Mouse (Mus musculus) heart, postnatal 0 days (tissue): ENCODE data around the gene Scpep1. TPM values are rescaled to one million over a fixed set of nuclear protein-coding genes. Genes with fewer than 3 reads are reported as not detected.

Experiments used
- ATAC-seq: fragments of 200-750 bp; cut with Nextera tagmentation; 2 replicates; pipeline ENCODE4 v1.8.0; 2017; ENCODE audit warnings: low read depth, moderate number of reproducible peaks, moderate library complexity; ENCODE audit not compliant: insufficient read depth
- DNase-seq: peaks from one replicate; pipeline ENCODE4 v3.0.0-alpha.2; 2016; ENCODE audit warnings: low spot score
- H3K27ac ChIP-seq: fragments of 300-500 bp; sonication (generic); 2 replicates; pipeline ENCODE4 v1.5.1; 2014; ENCODE audit warnings: low read depth, mild to moderate bottlenecking
- H3K27me3 ChIP-seq: fragments of 300-500 bp; sonication (generic); 2 replicates; pipeline ENCODE4 v1.6.1; 2014; ENCODE audit warnings: low read length, mixed read lengths; ENCODE audit not compliant: control insufficient read depth, insufficient read depth
- H3K36me3 ChIP-seq: fragments of 300-500 bp; sonication (generic); replicated peaks from 2 replicates; pipeline ENCODE4 v1.6.1; 2014; ENCODE audit warnings: low read length, mixed read lengths; ENCODE audit not compliant: control insufficient read depth, insufficient read depth
- H3K4me1 ChIP-seq: fragments of 300-500 bp; sonication (generic); 2 replicates; pipeline ENCODE4 v1.6.1; 2014; ENCODE audit warnings: antibody characterized with exemption; ENCODE audit not compliant: control insufficient read depth, insufficient read depth
- H3K4me2 ChIP-seq: fragments of 300-500 bp; sonication (generic); 2 replicates; pipeline ENCODE4 v1.6.1; 2014; ENCODE audit warnings: low read depth, mild to moderate bottlenecking, low read length, moderate library complexity
- H3K4me3 ChIP-seq: fragments of 300-500 bp; sonication (generic); 2 replicates; pipeline ENCODE4 v1.5.1; 2014; ENCODE audit warnings: low read depth, low read length
- H3K9ac ChIP-seq: fragments of 300-500 bp; sonication (generic); replicated peaks from 2 replicates; pipeline ENCODE4 v1.6.1; 2014; ENCODE audit warnings: low read depth, low read length, mixed read lengths
- H3K9me3 ChIP-seq: fragments of 300-500 bp; sonication (generic); replicated peaks from 2 replicates; pipeline ENCODE4 v1.6.1; 2016; ENCODE audit warnings: low read length; ENCODE audit not compliant: control insufficient read depth
- CTCF ChIP-seq: IDR thresholded peaks from 2 replicates; pipeline ENCODE4 v1.5.1; 2016; ENCODE audit warnings: antibody characterized with exemption, control low read depth, low read depth
- EP300 ChIP-seq: IDR thresholded peaks from 2 replicates; pipeline ENCODE4 v1.6.1; 2016; ENCODE audit warnings: antibody characterized with exemption, low read depth
- WGBS: fragments of 180-500 bp; shearing (Covaris S2); extraction: QIAGEN DNeasy Blood & Tissue Kit; methylation state at CpG from one replicate; pipeline ENCODE4 v1.1.7; 2014; 5-methylcytosine and 5-hydroxymethylcytosine counted together
- polyA plus RNA-seq: library from polyadenylated mRNA; unstranded; fragments of >200 nt; fragmentation: Nextera tagmentation; extraction: Ambion mirVana; gene quantifications from 2 replicates; pipeline ENCODE4 v1.2.1, GENCODE M21; 2015
- total RNA-seq: library from RNA; depleted of rRNA; stranded (reverse); fragments of >200 nt; gene quantifications from 2 replicates; pipeline ENCODE4 v1.2.3, GENCODE M21; 2014; ENCODE audit warnings: low replicate concordance

Scpep1 gene
- total and polyA plus RNA-seq, 2 experiments from 2014 or later: 36.9 to 44.6 TPM

GRCm38 (mm10) chr11:88953582-88953981 lies 1.7 kb downstream of the Scpep1 start:
- no peak overlapping the region for H3K9ac ChIP-seq
- no peak for TF ChIP-seq EP300
- TF ChIP-seq CTCF: no peak
- 0 out of 2 replicates have a peak, but pooled peaks cover 7% of the 10 kb centered on the region for H3K36me3 ChIP-seq
- no peak for DNase-seq
- 0 out of 2 replicates have a peak, but pooled peaks cover 11% of the 10 kb centered on the region for H3K4me1 ChIP-seq
- no peak overlapping the region for H3K27ac ChIP-seq
- no peak overlapping the region for H3K4me2 ChIP-seq
- no peaks in the 10 kb centered on the region for H3K9me3 ChIP-seq
- no peak overlapping the region for H3K4me3 ChIP-seq
- whole genome bisulfite sequencing: 86% methylated on average over 3 of the region's 3 CpGs
- H3K27me3 ChIP-seq: no peaks in the 10 kb centered on the region
- ATAC-seq: no peak

GRCm38 (mm10) chr11:88952117-88952516 lies 3.1 kb downstream of the Scpep1 start:
- Histone ChIP-seq H3K27ac (no peak overlapping the region), H3K9ac (no peak overlapping the region), H3K27me3 (no peaks in the 10 kb centered on the region), H3K9me3 (no peaks in the 10 kb centered on the region), H3K4me3 (no peak overlapping the region), H3K4me2 (no peak overlapping the region), H3K36me3 (0 out of 2 replicates have a peak, but pooled peaks cover 8% of the 10 kb centered on the region), H3K4me1 (0 out of 2 replicates have a peak, but pooled peaks cover 11% of the 10 kb centered on the region)
- 90% methylated on average over 5 of the region's 5 CpGs for WGBS
- DNase-seq (no peak), ATAC-seq (no peak)
- TF ChIP-seq CTCF: no peak
- no peak for TF ChIP-seq EP300

DNA sequence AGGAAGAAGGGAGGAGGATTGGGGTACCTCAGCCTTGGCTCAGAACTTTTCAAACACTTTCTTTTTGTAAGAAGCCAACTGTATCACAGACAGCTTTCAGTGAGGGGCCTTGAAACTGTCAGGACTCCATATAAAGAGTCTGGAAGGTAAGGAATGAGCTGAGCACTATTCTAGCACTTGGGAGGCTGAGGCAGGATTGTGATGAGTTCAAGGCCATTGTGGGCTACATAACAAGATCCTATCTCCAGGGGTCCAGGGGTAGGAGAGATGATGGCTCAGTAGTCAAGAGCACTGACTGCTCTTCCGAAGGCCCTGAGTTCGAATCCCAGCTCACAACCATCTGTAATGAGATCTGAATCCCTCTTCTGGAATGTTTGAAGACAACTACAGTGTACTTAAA lies 3.7 kb downstream of the Scpep1 start:
- 100% methylated on average over 2 of the region's 2 CpGs for WGBS
- Histone ChIP-seq H3K27ac (no peak overlapping the region), H3K36me3 (0 out of 2 replicates have a peak, but pooled peaks cover 10% of the 10 kb centered on the region), H3K4me1 (0 out of 2 replicates have a peak, but pooled peaks cover 11% of the 10 kb centered on the region), H3K9me3 (no peaks in the 10 kb centered on the region), H3K27me3 (no peaks in the 10 kb centered on the region), H3K9ac (no peak overlapping the region), H3K4me2 (no peak overlapping the region), H3K4me3 (no peak overlapping the region)
- no peak for DNase-seq
- no peak for ATAC-seq
- TF ChIP-seq EP300 (no peak), CTCF (no peak)

DNA sequence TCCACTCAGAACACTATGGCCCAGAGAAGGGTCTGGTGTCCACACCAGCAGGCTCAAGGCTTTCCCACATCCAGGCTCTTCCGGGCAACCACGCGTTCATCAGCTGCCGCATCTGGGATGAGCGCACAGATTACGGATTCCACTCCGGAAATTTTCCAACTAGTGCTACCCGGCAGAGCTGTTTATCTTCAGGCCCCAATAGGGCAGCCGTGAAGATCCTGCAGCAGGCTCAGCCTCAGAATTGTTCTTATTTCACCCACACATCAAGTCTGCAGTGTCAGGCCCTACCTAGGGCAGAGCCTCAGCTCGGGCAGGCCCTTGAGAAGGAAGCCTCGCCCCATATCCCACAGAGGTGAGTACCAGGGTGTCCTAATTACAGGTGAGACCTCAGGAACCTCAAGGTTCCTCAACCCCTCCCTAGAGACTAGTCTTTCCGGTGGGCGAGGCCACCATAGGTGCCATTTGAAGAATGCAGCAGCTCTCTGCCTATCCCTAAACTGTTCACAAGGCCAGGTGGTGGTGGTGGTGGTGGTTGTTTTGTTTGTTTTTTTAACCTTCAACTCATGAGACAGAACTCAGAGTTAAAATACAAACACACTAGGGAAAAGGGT lies 4.5 kb downstream of the Scpep1 start:
- TF ChIP-seq CTCF (no peak), EP300 (no peak)
- no peak for ATAC-seq
- Histone ChIP-seq H3K4me2 (no peak overlapping the region), H3K4me1 (0 out of 2 replicates have a peak, but pooled peaks cover 10% of the 10 kb centered on the region), H3K9me3 (no peaks in the 10 kb centered on the region), H3K36me3 (peaks cover 10% of the 10 kb centered on the region; the same call in 1 of the 2 replicates), H3K9ac (no peak overlapping the region; the same call in 1 of the 2 replicates), H3K4me3 (no peak overlapping the region), H3K27ac (no peak overlapping the region), H3K27me3 (no peaks in the 10 kb centered on the region)
- DNase-seq: no peak
- WGBS: 84% methylated on average over 13 of the region's 13 CpGs

- ATAC-seq (no peak), DNase-seq (no peak)
- Histone ChIP-seq H3K36me3 (peaks cover 13% of the 10 kb centered on the region; the same call in 1 of the 2 replicates), H3K4me3 (no peak overlapping the region), H3K27ac (no peak overlapping the region), H3K9ac (no peak overlapping the region; the same call in 1 of the 2 replicates), H3K4me2 (no peak overlapping the region), H3K4me1 (0 out of 2 replicates have a peak, but pooled peaks cover 7% of the 10 kb centered on the region), H3K27me3 (no peaks in the 10 kb centered on the region), H3K9me3 (no peaks in the 10 kb centered on the region)
- 84% methylated on average over 8 of the region's 8 CpGs for WGBS
- no peak for TF ChIP-seq CTCF
- no peak for TF ChIP-seq EP300
Measured at GRCm38 (mm10) chr11:88949802-88950639, 5.2 kb downstream of the Scpep1 start.
